Mouse (Mus musculus): ENCODE results near the gene Slc25a25. TPM values are rescaled to one million over a fixed set of nuclear protein-coding genes. Genes with fewer than 3 reads are reported as not detected.
"Not testable (repeated sequence)": the region's sequence is repeated elsewhere in the genome, so short reads cannot be mapped to it uniquely, and the experiment has no call there.

Gene Slc25a25
- 39.8 and 43.6 TPM in 2 replicates for polyA plus RNA-seq (2014; fragmentation: Nextera tagmentation; extraction: Ambion mirVana)

DNA sequence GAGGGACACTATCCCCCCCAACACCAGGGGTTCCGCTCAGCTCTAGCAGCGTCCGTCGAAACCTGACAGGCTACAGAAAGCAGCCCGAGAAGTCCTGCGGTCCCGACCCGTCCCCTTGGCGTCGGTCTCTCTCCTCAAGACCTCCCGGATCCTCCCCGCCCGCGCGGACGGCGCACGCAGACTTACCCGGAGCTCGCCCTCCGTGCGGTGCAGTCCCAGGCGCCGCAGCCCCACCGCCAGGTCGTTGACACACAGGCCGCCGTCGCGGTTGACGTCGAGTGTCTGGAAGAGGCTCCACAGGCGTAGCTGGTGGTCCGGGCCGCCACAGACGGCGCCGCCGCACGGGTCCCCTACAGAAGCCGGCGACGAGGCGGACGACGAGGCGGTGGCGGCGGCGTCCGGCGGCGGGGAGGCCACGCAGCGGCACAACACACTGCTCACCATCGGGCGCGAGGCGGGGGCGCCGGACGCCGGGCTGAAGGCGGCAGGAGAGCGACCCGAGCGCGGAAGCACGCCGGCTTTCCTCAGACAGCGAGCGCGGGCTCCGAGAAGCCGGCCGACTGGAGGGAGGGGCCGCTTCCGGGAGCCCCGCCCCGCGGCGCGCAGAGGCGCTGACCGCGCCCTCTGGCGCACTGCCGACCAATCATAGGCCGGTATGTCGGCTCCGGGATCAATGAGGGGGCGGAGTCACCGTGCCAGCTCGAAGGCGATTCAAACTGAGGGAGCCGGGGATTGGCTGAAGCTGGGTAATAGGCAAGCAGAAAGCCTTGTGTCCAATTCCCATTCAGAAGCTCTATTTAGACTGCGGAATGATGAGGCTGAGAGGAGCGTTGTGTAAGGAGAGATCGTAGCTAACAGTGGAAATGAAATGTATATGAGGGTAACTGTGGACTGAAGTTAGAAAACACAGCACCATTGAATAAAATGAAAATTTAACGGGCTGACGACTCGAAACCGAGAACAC lies at the start of gene Slc25a25:
TSS of gene Slc25a25 (minus strand) at position 565 of the 964 bp plus-strand sequence.
- ATAC-seq (ENCODE audit: low read depth) = peak; percentile 92
- H3K4me2 ChIP-seq (ENCODE audit: low read depth, low read length) = peak within 1 kb of the TSS; percentile 70
- peak within 1 kb of the TSS; percentile 59 for H3K9ac ChIP-seq (replicated peaks; ENCODE audit: low read depth, low read length)
- H3K36me3 ChIP-seq (ENCODE audit: control insufficient read depth, insufficient read depth, low read length) = 0 out of 2 replicates have a peak, but pooled peaks cover 3% of the 10 kb centered on the region
- H3K27me3 ChIP-seq (ENCODE audit: control insufficient read depth, insufficient read depth, low read length) = no peaks in the 10 kb centered on the region
- peak within 1 kb of the TSS; percentile 95 for H3K27ac ChIP-seq (ENCODE audit: low read depth, low read length)
- peak within 1 kb of the TSS; percentile 58 for H3K4me3 ChIP-seq (ENCODE audit: low read depth, low read length)
- no peaks in the 10 kb centered on the region for H3K9me3 ChIP-seq (ENCODE audit: control insufficient read depth, low read length)
- peaks cover 19% of the 10 kb centered on the region; the same call in 1 of the 2 replicates for H3K4me1 ChIP-seq (ENCODE audit: control insufficient read depth, insufficient read depth, low read length)
- WGBS = under 1% methylated on average over 96 of the region's 103 CpGs

GRCm38 (mm10) chr2:32500461-32500860 lies 49.2 kb upstream of the Slc25a25 start:
- no peak overlapping the region for H3K27ac ChIP-seq (ENCODE audit: low read depth, low read length)
- 76% methylated on average over 5 of the region's 5 CpGs for WGBS
- no peak for ATAC-seq (ENCODE audit: low read depth)

DNA sequence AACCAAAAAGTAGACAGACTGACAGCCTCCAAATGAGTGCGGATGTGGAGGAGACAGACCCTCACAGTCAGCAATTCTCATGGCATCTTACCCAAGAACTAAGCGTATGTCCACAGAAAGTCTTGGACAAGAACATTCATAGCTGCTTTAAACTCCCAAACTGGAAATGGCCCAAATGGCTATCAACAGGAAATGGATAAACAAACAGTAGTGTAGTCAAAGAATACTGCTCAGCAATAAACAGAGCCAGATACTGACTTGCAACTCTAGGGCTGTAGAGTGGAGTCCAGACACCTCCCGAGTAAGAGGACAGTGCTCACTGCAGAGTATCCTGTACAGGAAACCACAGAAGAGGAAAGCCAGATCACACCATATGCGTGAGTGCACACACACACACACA lies 48.1 kb upstream of the Slc25a25 start:
- Histone ChIP-seq H3K27me3 (ENCODE audit: control insufficient read depth, insufficient read depth, low read length) (no peaks in the 10 kb centered on the region), H3K4me1 (ENCODE audit: control insufficient read depth, insufficient read depth, low read length) (no peaks in the 10 kb centered on the region), H3K36me3 (ENCODE audit: control insufficient read depth, insufficient read depth, low read length) (no peaks in the 10 kb centered on the region), H3K9ac (replicated peaks; ENCODE audit: low read depth, low read length) (no peak overlapping the region), H3K9me3 (ENCODE audit: control insufficient read depth, low read length) (no peaks in the 10 kb centered on the region), H3K4me3 (ENCODE audit: low read depth, low read length) (no peak overlapping the region), H3K4me2 (ENCODE audit: low read depth, low read length) (no peak overlapping the region), H3K27ac (ENCODE audit: low read depth, low read length) (no peak overlapping the region)
- WGBS = 91% methylated on average over 4 of the region's 4 CpGs
- no peak for ATAC-seq (ENCODE audit: low read depth)

More at GRCm38 (mm10) chr2:32500461-32500860, 49.2 kb upstream of the Slc25a25 start:
- Histone ChIP-seq H3K4me1 (ENCODE audit: control insufficient read depth, insufficient read depth, low read length) (no peaks in the 10 kb centered on the region), H3K9me3 (ENCODE audit: control insufficient read depth, low read length) (no peaks in the 10 kb centered on the region), H3K27me3 (ENCODE audit: control insufficient read depth, insufficient read depth, low read length) (no peaks in the 10 kb centered on the region), H3K4me3 (ENCODE audit: low read depth, low read length) (no peak overlapping the region), H3K36me3 (ENCODE audit: control insufficient read depth, insufficient read depth, low read length) (no peaks in the 10 kb centered on the region), H3K9ac (replicated peaks; ENCODE audit: low read depth, low read length) (no peak overlapping the region), H3K4me2 (ENCODE audit: low read depth, low read length) (no peak overlapping the region)

- Histone ChIP-seq H3K4me2 (ENCODE audit: low read depth, low read length) (no peak overlapping the region), H3K4me3 (ENCODE audit: low read depth, low read length) (no peak overlapping the region), H3K27ac (ENCODE audit: low read depth, low read length) (no peak overlapping the region), H3K9ac (replicated peaks; ENCODE audit: low read depth, low read length) (no peak overlapping the region), H3K4me1 (ENCODE audit: control insufficient read depth, insufficient read depth, low read length) (no peaks in the 10 kb centered on the region), H3K36me3 (ENCODE audit: control insufficient read depth, insufficient read depth, low read length) (no peaks in the 10 kb centered on the region), H3K9me3 (ENCODE audit: control insufficient read depth, low read length) (no peaks in the 10 kb centered on the region), H3K27me3 (ENCODE audit: control insufficient read depth, insufficient read depth, low read length) (no peaks in the 10 kb centered on the region)
- no peak for ATAC-seq (ENCODE audit: low read depth)
- WGBS = 70% methylated on average over 5 of the region's 5 CpGs
Measured at GRCm38 (mm10) chr2:32496190-32496589, 44.9 kb upstream of the Slc25a25 start.

GRCm38 (mm10) chr2:32495185-32495726 lies 44.0 kb upstream of the Slc25a25 start:
- Histone ChIP-seq H3K27ac (ENCODE audit: low read depth, low read length) (no peak overlapping the region), H3K27me3 (ENCODE audit: control insufficient read depth, insufficient read depth, low read length) (no peaks in the 10 kb centered on the region), H3K9me3 (ENCODE audit: control insufficient read depth, low read length) (no peaks in the 10 kb centered on the region), H3K4me3 (ENCODE audit: low read depth, low read length) (no peak overlapping the region), H3K4me2 (ENCODE audit: low read depth, low read length) (no peak overlapping the region), H3K36me3 (ENCODE audit: control insufficient read depth, insufficient read depth, low read length) (no peaks in the 10 kb centered on the region), H3K4me1 (ENCODE audit: control insufficient read depth, insufficient read depth, low read length) (no peaks in the 10 kb centered on the region), H3K9ac (replicated peaks; ENCODE audit: low read depth, low read length) (no peak overlapping the region)
- 83% methylated on average over 20 of the region's 20 CpGs for WGBS
- no peak for ATAC-seq (ENCODE audit: low read depth)

- H3K4me3 ChIP-seq (ENCODE audit: low read depth, low read length) = no peak overlapping the region
- no peak for ATAC-seq (ENCODE audit: low read depth)
Measured at GRCm38 (mm10) chr2:32494522-32494921, 43.3 kb upstream of the Slc25a25 start.

DNA sequence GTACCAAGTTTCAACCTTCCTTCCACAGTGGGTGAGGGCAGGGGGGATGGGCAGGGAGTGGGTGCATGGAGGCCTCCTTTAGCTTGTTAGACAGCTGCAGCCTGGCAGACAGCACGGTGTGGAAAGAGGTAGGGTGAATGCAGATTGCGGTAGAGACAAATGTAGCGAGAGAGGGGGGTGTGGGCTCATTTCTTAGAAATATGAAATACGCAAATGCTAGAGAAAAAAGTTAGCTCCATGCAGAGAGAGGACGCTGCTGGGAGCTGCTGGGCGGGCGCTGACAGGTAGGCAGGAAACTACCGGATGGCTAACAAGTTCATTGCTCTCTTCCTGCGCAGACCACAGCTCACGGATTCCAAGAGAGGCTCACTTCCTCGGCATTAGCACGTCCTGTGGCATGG lies 42.1 kb upstream of the Slc25a25 start:
- no peak overlapping the region for H3K9ac ChIP-seq (replicated peaks; ENCODE audit: low read depth, low read length)
- H3K27me3 ChIP-seq (ENCODE audit: control insufficient read depth, insufficient read depth, low read length) = no peaks in the 10 kb centered on the region
- no peak overlapping the region for H3K27ac ChIP-seq (ENCODE audit: low read depth, low read length)
- H3K4me2 ChIP-seq (ENCODE audit: low read depth, low read length) = no peak overlapping the region
- H3K4me3 ChIP-seq (ENCODE audit: low read depth, low read length) = no peak overlapping the region
- H3K36me3 ChIP-seq (ENCODE audit: control insufficient read depth, insufficient read depth, low read length) = no peaks in the 10 kb centered on the region
- no peaks in the 10 kb centered on the region for H3K4me1 ChIP-seq (ENCODE audit: control insufficient read depth, insufficient read depth, low read length)
- ATAC-seq (ENCODE audit: low read depth) = no peak
- WGBS = 79% methylated on average over 12 of the region's 12 CpGs
- H3K9me3 ChIP-seq (ENCODE audit: control insufficient read depth, low read length) = no peaks in the 10 kb centered on the region

More at GRCm38 (mm10) chr2:32494522-32494921, 43.3 kb upstream of the Slc25a25 start:
- H3K36me3 ChIP-seq (ENCODE audit: control insufficient read depth, insufficient read depth, low read length) = no peaks in the 10 kb centered on the region
- no peak overlapping the region; the same call in 1 of the 2 replicates for H3K27ac ChIP-seq (ENCODE audit: low read depth, low read length)
- H3K27me3 ChIP-seq (ENCODE audit: control insufficient read depth, insufficient read depth, low read length) = no peaks in the 10 kb centered on the region
- no peak overlapping the region for H3K9ac ChIP-seq (replicated peaks; ENCODE audit: low read depth, low read length)
- H3K9me3 ChIP-seq (ENCODE audit: control insufficient read depth, low read length) = no peaks in the 10 kb centered on the region
- WGBS = 78% methylated on average over 2 of the region's 2 CpGs
- no peak overlapping the region for H3K4me2 ChIP-seq (ENCODE audit: low read depth, low read length)
- H3K4me1 ChIP-seq (ENCODE audit: control insufficient read depth, insufficient read depth, low read length) = no peaks in the 10 kb centered on the region

- no peak overlapping the region for H3K4me3 ChIP-seq (ENCODE audit: low read depth, low read length)
- no peaks in the 10 kb centered on the region for H3K36me3 ChIP-seq (ENCODE audit: control insufficient read depth, insufficient read depth, low read length)
- WGBS = 71% methylated on average over 2 of the region's 2 CpGs
- no peaks in the 10 kb centered on the region for H3K4me1 ChIP-seq (ENCODE audit: control insufficient read depth, insufficient read depth, low read length)
- no peaks in the 10 kb centered on the region for H3K27me3 ChIP-seq (ENCODE audit: control insufficient read depth, insufficient read depth, low read length)
- no peak overlapping the region for H3K4me2 ChIP-seq (ENCODE audit: low read depth, low read length)
- ATAC-seq (ENCODE audit: low read depth) = no peak
- H3K9me3 ChIP-seq (ENCODE audit: control insufficient read depth, low read length) = no peaks in the 10 kb centered on the region
- no peak overlapping the region for H3K27ac ChIP-seq (ENCODE audit: low read depth, low read length)
- no peak overlapping the region for H3K9ac ChIP-seq (replicated peaks; ENCODE audit: low read depth, low read length)
Measured at GRCm38 (mm10) chr2:32492661-32493060, 41.4 kb upstream of the Slc25a25 start.

GRCm38 (mm10) chr2:32490730-32491129 lies 39.5 kb upstream of the Slc25a25 start:
- H3K4me2 ChIP-seq (ENCODE audit: low read depth, low read length); H3K9ac ChIP-seq (replicated peaks; ENCODE audit: low read depth, low read length); H3K27me3 ChIP-seq (ENCODE audit: control insufficient read depth, insufficient read depth, low read length); ATAC-seq (ENCODE audit: low read depth); H3K9me3 ChIP-seq (ENCODE audit: control insufficient read depth, low read length); H3K4me3 ChIP-seq (ENCODE audit: low read depth, low read length); H3K36me3 ChIP-seq (ENCODE audit: control insufficient read depth, insufficient read depth, low read length); H3K27ac ChIP-seq (ENCODE audit: low read depth, low read length); H3K4me1 ChIP-seq (ENCODE audit: control insufficient read depth, insufficient read depth, low read length): not testable (repeated sequence)

All from neural tube, embryonic 14.5 days (tissue).